Mouse (Mus musculus): ENCODE measurements at regions not wholly inside any gene's neighbourhood (a gene's known extent, or its start where the extent isn't known, plus 50 kb on each side); places are given as distances from the start of the nearest gene placed in this dataset.

- Histone ChIP-seq H3K27me3 (ENCODE audit: insufficient read depth, low read length) (no peaks in the 10 kb centered on the region), H3K27ac (ENCODE audit: low read length) (no peak overlapping the region), H3K9ac (replicated peaks; ENCODE audit: low read length) (no peak overlapping the region), H3K4me2 (replicated peaks; ENCODE audit: low read depth, low read length) (no peak overlapping the region), H3K4me3 (ENCODE audit: low read length) (no peak overlapping the region), H3K4me1 (ENCODE audit: insufficient read depth, low read length) (peaks cover 11% of the 10 kb centered on the region; the same call in 1 of the 2 replicates), H3K36me3 (ENCODE audit: insufficient read depth, low read length) (no peaks in the 10 kb centered on the region), H3K9me3 (ENCODE audit: low read length) (no peaks in the 10 kb centered on the region)
- WGBS, result 89% methylated on average over 3 of the region's 3 CpGs
- no peak for ATAC-seq (ENCODE audit: low FRiP score, low TSS enrichment)
Observed at GRCm38 (mm10) chr11:20988871-20989270, 102.2 kb upstream of the Peli1 start.

- no peak overlapping the region for H3K9ac ChIP-seq (replicated peaks; ENCODE audit: low read length)
- WGBS, result 90% methylated on average over 4 of the region's 4 CpGs
- no peaks in the 10 kb centered on the region for H3K4me1 ChIP-seq (ENCODE audit: insufficient read depth, low read length)
- ATAC-seq (ENCODE audit: low FRiP score, low TSS enrichment), result no peak
- H3K4me2 ChIP-seq (replicated peaks; ENCODE audit: low read depth, low read length), result no peak overlapping the region
- no peaks in the 10 kb centered on the region for H3K36me3 ChIP-seq (ENCODE audit: insufficient read depth, low read length)
- no peak overlapping the region for H3K27ac ChIP-seq (ENCODE audit: low read length)
- no peaks in the 10 kb centered on the region for H3K27me3 ChIP-seq (ENCODE audit: insufficient read depth, low read length)
- H3K9me3 ChIP-seq (ENCODE audit: low read length), result no peaks in the 10 kb centered on the region
- no peak overlapping the region for H3K4me3 ChIP-seq (ENCODE audit: low read length)
Observed at GRCm38 (mm10) chr11:20993580-20993979, 97.5 kb upstream of the Peli1 start.

- Histone ChIP-seq H3K4me2 (replicated peaks; ENCODE audit: low read depth, low read length) (no peak overlapping the region), H3K27me3 (ENCODE audit: insufficient read depth, low read length) (no peaks in the 10 kb centered on the region), H3K4me1 (ENCODE audit: insufficient read depth, low read length) (no peaks in the 10 kb centered on the region), H3K27ac (ENCODE audit: low read length) (no peak overlapping the region), H3K36me3 (ENCODE audit: insufficient read depth, low read length) (no peaks in the 10 kb centered on the region), H3K4me3 (ENCODE audit: low read length) (no peak overlapping the region), H3K9ac (replicated peaks; ENCODE audit: low read length) (no peak overlapping the region), H3K9me3 (ENCODE audit: low read length) (no peaks in the 10 kb centered on the region)
- ATAC-seq (ENCODE audit: low FRiP score, low TSS enrichment), result no peak
- WGBS, result 83% methylated on average over 3 of the region's 3 CpGs
Observed at GRCm38 (mm10) chr11:21001400-21001799, 89.7 kb upstream of the Peli1 start.

- 93% methylated on average over 5 of the region's 5 CpGs for WGBS
- H3K4me2 ChIP-seq (replicated peaks; ENCODE audit: low read depth, low read length), result no peak overlapping the region
Observed at GRCm38 (mm10) chr11:21007222-21007621, 83.9 kb upstream of the Peli1 start.

GRCm38 (mm10) chr11:21009505-21009904, 81.6 kb upstream of the Peli1 start:
- Histone ChIP-seq H3K4me2 (replicated peaks; ENCODE audit: low read depth, low read length) (no peak overlapping the region), H3K9me3 (ENCODE audit: low read length) (no peaks in the 10 kb centered on the region), H3K4me3 (ENCODE audit: low read length) (no peak overlapping the region), H3K27me3 (ENCODE audit: insufficient read depth, low read length) (no peaks in the 10 kb centered on the region), H3K9ac (replicated peaks; ENCODE audit: low read length) (no peak overlapping the region), H3K4me1 (ENCODE audit: insufficient read depth, low read length) (no peaks in the 10 kb centered on the region), H3K27ac (ENCODE audit: low read length) (no peak overlapping the region), H3K36me3 (ENCODE audit: insufficient read depth, low read length) (no peaks in the 10 kb centered on the region)
- 68% methylated on average over 3 of the region's 3 CpGs for WGBS
- no peak for ATAC-seq (ENCODE audit: low FRiP score, low TSS enrichment)

More at GRCm38 (mm10) chr11:21007222-21007621, 83.9 kb upstream of the Peli1 start:
- H3K4me3 ChIP-seq (ENCODE audit: low read length), result no peak overlapping the region
- H3K9me3 ChIP-seq (ENCODE audit: low read length), result no peaks in the 10 kb centered on the region
- no peaks in the 10 kb centered on the region for H3K36me3 ChIP-seq (ENCODE audit: insufficient read depth, low read length)
- H3K27ac ChIP-seq (ENCODE audit: low read length), result no peak overlapping the region
- ATAC-seq (ENCODE audit: low FRiP score, low TSS enrichment), result no peak
- H3K27me3 ChIP-seq (ENCODE audit: insufficient read depth, low read length), result no peaks in the 10 kb centered on the region
- no peak overlapping the region for H3K9ac ChIP-seq (replicated peaks; ENCODE audit: low read length)
- no peaks in the 10 kb centered on the region for H3K4me1 ChIP-seq (ENCODE audit: insufficient read depth, low read length)

- 52% methylated on average over 7 of the region's 7 CpGs for WGBS
- no peak overlapping the region for H3K4me3 ChIP-seq (ENCODE audit: low read length)
- ATAC-seq (ENCODE audit: low FRiP score, low TSS enrichment), result peak; percentile 39; the same call in 1 of the 2 replicates
Observed at GRCm38 (mm10) chr11:21010867-21011266, 80.2 kb upstream of the Peli1 start.

GRCm38 (mm10) chr11:21014250-21014649, 76.8 kb upstream of the Peli1 start:
- Histone ChIP-seq H3K4me3 (ENCODE audit: low read length) (no peak overlapping the region), H3K4me1 (ENCODE audit: insufficient read depth, low read length) (peaks cover 9% of the 10 kb centered on the region; the same call in 1 of the 2 replicates), H3K27me3 (ENCODE audit: insufficient read depth, low read length) (no peaks in the 10 kb centered on the region), H3K9ac (replicated peaks; ENCODE audit: low read length) (no peak overlapping the region), H3K27ac (ENCODE audit: low read length) (no peak overlapping the region), H3K36me3 (ENCODE audit: insufficient read depth, low read length) (no peaks in the 10 kb centered on the region), H3K4me2 (replicated peaks; ENCODE audit: low read depth, low read length) (no peak overlapping the region), H3K9me3 (ENCODE audit: low read length) (no peaks in the 10 kb centered on the region)
- 29% methylated on average over 3 of the region's 3 CpGs for WGBS
- ATAC-seq (ENCODE audit: low FRiP score, low TSS enrichment), result no peak

More at GRCm38 (mm10) chr11:21010867-21011266, 80.2 kb upstream of the Peli1 start:
- no peaks in the 10 kb centered on the region for H3K9me3 ChIP-seq (ENCODE audit: low read length)
- H3K27ac ChIP-seq (ENCODE audit: low read length), result no peak overlapping the region
- no peaks in the 10 kb centered on the region for H3K36me3 ChIP-seq (ENCODE audit: insufficient read depth, low read length)
- peaks cover 5% of the 10 kb centered on the region; the same call in 1 of the 2 replicates for H3K4me1 ChIP-seq (ENCODE audit: insufficient read depth, low read length)
- H3K4me2 ChIP-seq (replicated peaks; ENCODE audit: low read depth, low read length), result no peak overlapping the region
- H3K9ac ChIP-seq (replicated peaks; ENCODE audit: low read length), result no peak overlapping the region
- H3K27me3 ChIP-seq (ENCODE audit: insufficient read depth, low read length), result no peaks in the 10 kb centered on the region

- Histone ChIP-seq H3K4me2 (replicated peaks; ENCODE audit: low read depth, low read length) (no peak overlapping the region), H3K27ac (ENCODE audit: low read length) (no peak overlapping the region), H3K36me3 (ENCODE audit: insufficient read depth, low read length) (no peaks in the 10 kb centered on the region), H3K9ac (replicated peaks; ENCODE audit: low read length) (no peak overlapping the region), H3K27me3 (ENCODE audit: insufficient read depth, low read length) (no peaks in the 10 kb centered on the region), H3K4me3 (ENCODE audit: low read length) (no peak overlapping the region), H3K9me3 (ENCODE audit: low read length) (no peaks in the 10 kb centered on the region), H3K4me1 (ENCODE audit: insufficient read depth, low read length) (peaks cover 9% of the 10 kb centered on the region; the same call in 1 of the 2 replicates)
- no peak for ATAC-seq (ENCODE audit: low FRiP score, low TSS enrichment)
- 74% methylated on average over 3 of the region's 3 CpGs for WGBS
Observed at GRCm38 (mm10) chr11:21015536-21015935, 75.6 kb upstream of the Peli1 start.

GRCm38 (mm10) chr11:21016133-21016746, 74.9 kb upstream of the Peli1 start:
- Histone ChIP-seq H3K9me3 (ENCODE audit: low read length) (no peaks in the 10 kb centered on the region), H3K9ac (replicated peaks; ENCODE audit: low read length) (no peak overlapping the region), H3K4me2 (replicated peaks; ENCODE audit: low read depth, low read length) (no peak overlapping the region), H3K4me1 (ENCODE audit: insufficient read depth, low read length) (peaks cover 9% of the 10 kb centered on the region; the same call in 1 of the 2 replicates), H3K27ac (ENCODE audit: low read length) (no peak overlapping the region), H3K4me3 (ENCODE audit: low read length) (no peak overlapping the region), H3K36me3 (ENCODE audit: insufficient read depth, low read length) (no peaks in the 10 kb centered on the region), H3K27me3 (ENCODE audit: insufficient read depth, low read length) (no peaks in the 10 kb centered on the region)
- ATAC-seq (ENCODE audit: low FRiP score, low TSS enrichment), result no peak
- whole genome bisulfite sequencing, result 42% methylated on average over 4 of the region's 4 CpGs

- no peak for ATAC-seq (ENCODE audit: low FRiP score, low TSS enrichment)
- Histone ChIP-seq H3K27me3 (ENCODE audit: insufficient read depth, low read length) (no peaks in the 10 kb centered on the region), H3K9me3 (ENCODE audit: low read length) (no peaks in the 10 kb centered on the region), H3K4me3 (ENCODE audit: low read length) (no peak overlapping the region), H3K27ac (ENCODE audit: low read length) (no peak overlapping the region), H3K4me2 (replicated peaks; ENCODE audit: low read depth, low read length) (no peak overlapping the region), H3K4me1 (ENCODE audit: insufficient read depth, low read length) (peaks cover 9% of the 10 kb centered on the region; the same call in 1 of the 2 replicates), H3K36me3 (ENCODE audit: insufficient read depth, low read length) (no peaks in the 10 kb centered on the region), H3K9ac (replicated peaks; ENCODE audit: low read length) (no peak overlapping the region)
- 70% methylated on average over 6 of the region's 6 CpGs for WGBS
Observed at GRCm38 (mm10) chr11:21016791-21017329, 74.2 kb upstream of the Peli1 start.
